Mouse (Mus musculus): ENCODE measurements around the gene Nsd2.

DNA sequence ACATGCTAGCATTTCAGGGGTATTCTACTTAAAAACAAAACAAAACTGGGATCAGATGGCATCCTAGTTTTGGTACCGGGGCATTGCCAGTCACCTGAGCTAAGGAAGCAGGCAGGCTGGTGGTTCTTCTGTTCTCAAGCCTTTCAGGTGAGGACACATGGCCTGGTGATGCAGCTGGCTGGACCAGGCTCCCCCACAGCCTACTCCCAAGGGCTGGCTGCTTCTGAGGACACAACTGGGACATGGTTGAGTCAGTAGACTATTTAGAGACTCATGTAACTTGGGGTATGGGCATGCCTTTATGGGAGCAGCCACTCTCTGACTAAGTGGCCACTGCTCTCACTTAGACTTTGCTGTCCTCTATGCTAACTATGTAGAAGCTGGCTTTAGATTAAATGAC, 54.9 kb downstream of the Nsd2 start:
- TF ChIP-seq CTCF (conservative IDR thresholded peaks at IDR 0.05; ENCODE audit: low read length) (no peak), POU5F1 (IDR thresholded peaks at IDR 0.05; ENCODE audit: borderline replicate concordance, low read length) (no peak), NANOG (IDR thresholded peaks at IDR 0.05; ENCODE audit: borderline replicate concordance, low read length) (no peak)
